Mouse (Mus musculus): ENCODE data around the gene Srpr. TPM values are rescaled to one million over a fixed set of nuclear protein-coding genes. Genes with fewer than 3 reads are reported as not detected.

Srpr gene
- total and polyA plus RNA-seq, 2 experiments = 55.2 to 91.0 TPM

DNA sequence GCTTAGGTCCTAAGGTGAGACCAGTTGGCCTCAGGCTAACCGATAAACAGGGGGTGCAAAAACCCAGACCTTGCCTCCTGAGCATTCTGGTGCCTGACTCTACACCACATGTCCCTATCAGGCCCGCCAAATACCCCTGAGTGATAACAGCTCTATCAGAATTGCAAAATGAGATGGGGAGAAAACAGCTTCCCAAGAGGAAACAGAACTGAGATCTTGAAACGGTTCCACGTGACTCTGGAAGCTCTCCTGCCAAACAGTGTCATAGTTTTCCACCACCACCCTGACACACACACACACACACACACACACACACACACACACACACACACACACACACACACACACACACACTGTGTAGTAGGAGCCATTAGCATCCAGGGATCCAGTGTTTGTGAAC lies 90.9 kb downstream of the Srpr start:
- TF ChIP-seq CTCF (IDR thresholded peaks at IDR 0.05; ENCODE audit: low read depth, low read length) = no peak
- TF ChIP-seq POLR2A (IDR thresholded peaks at IDR 0.05; ENCODE audit: extremely low read depth, insufficient read depth, low read length) = no peak
- Histone ChIP-seq H3K27me3 (ENCODE audit: control insufficient read depth, insufficient read depth, low read length) (no peaks in the 10 kb centered on the region), H3K27ac (replicated peaks; ENCODE audit: insufficient read depth, low read depth, low read length) (no peak overlapping the region), H3K79me2 (ENCODE audit: control insufficient read depth, insufficient read depth, low read length) (no peaks in the 10 kb centered on the region), H3K4me1 (ENCODE audit: control insufficient read depth, insufficient read depth, low read length) (no peaks in the 10 kb centered on the region), H3K36me3 (ENCODE audit: control insufficient read depth, insufficient read depth, low read length) (no peaks in the 10 kb centered on the region), H3K9ac (ENCODE audit: low read depth, low read length) (no peak overlapping the region), H3K4me3 (ENCODE audit: insufficient read depth, low read depth, low read length) (no peak overlapping the region)
- no peak for DNase-seq (ENCODE audit: extremely low read depth, low read depth, low spot score)
- 70% methylated on average over 4 of the region's 4 CpGs for WGBS

DNA sequence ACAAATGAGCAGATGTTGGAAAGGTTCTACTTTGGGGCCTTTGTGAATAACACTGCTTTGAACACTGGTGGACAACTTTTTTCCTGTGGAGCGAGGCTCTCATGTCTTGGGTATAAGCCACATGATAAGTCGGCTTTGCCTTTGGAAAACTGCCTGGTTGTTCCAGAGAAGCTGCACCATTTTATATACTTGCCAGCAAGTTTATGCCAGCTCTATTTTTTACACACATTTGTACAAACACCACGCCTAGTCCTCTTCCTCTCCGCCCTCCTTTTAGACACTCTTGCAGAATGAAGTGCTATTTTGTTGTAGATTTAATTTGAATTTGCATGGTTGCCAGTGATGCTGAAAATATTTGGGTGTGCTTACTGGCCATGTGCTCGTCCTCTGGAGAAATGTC lies 93.5 kb downstream of the Srpr start:
- H3K27me3 ChIP-seq (ENCODE audit: control insufficient read depth, insufficient read depth, low read length) = no peaks in the 10 kb centered on the region
- no peak overlapping the region for H3K9ac ChIP-seq (ENCODE audit: low read depth, low read length)
- WGBS = 88% methylated on average over 5 of the region's 5 CpGs
- H3K36me3 ChIP-seq (ENCODE audit: control insufficient read depth, insufficient read depth, low read length) = no peaks in the 10 kb centered on the region
- H3K27ac ChIP-seq (replicated peaks; ENCODE audit: insufficient read depth, low read depth, low read length) = no peak overlapping the region
- no peaks in the 10 kb centered on the region for H3K4me1 ChIP-seq (ENCODE audit: control insufficient read depth, insufficient read depth, low read length)
- H3K79me2 ChIP-seq (ENCODE audit: control insufficient read depth, insufficient read depth, low read length) = no peaks in the 10 kb centered on the region
- no peak for TF ChIP-seq CTCF (IDR thresholded peaks at IDR 0.05; ENCODE audit: low read depth, low read length)
- no peak for TF ChIP-seq POLR2A (IDR thresholded peaks at IDR 0.05; ENCODE audit: extremely low read depth, insufficient read depth, low read length)
- no peak overlapping the region for H3K4me3 ChIP-seq (ENCODE audit: insufficient read depth, low read depth, low read length)
- no peak for DNase-seq (ENCODE audit: extremely low read depth, low read depth, low spot score)

Other genes starting within 250 kb of the Srpr start
- 72.2 and 74.6 TPM in 2 replicates for gene St3gal4, start 80.9 kb upstream of the Srpr start, total RNA-seq (2014; rRNA removed)
- 26.5 TPM in 2 replicates for gene St3gal4, start 80.9 kb upstream of the Srpr start, polyA plus RNA-seq (2012; rRNA removed)
- 21.0 and 21.2 TPM in 2 replicates for gene Dcps, start 24.1 kb upstream of the Srpr start, total RNA-seq (2014; rRNA removed)
- 24.0 and 27.4 TPM in 2 replicates for gene Dcps, start 24.1 kb upstream of the Srpr start, polyA plus RNA-seq (2012; rRNA removed)
- gene Tirap, start 116 bp downstream of the Srpr start, total RNA-seq (2014; rRNA removed) = 12.3 and 13.3 TPM in 2 replicates
- gene Tirap, start 116 bp downstream of the Srpr start, polyA plus RNA-seq (2012; rRNA removed) = 23.6 and 24.2 TPM in 2 replicates
- 27.6 and 31.8 TPM in 2 replicates for gene Foxred1, start 10.9 kb downstream of the Srpr start, total RNA-seq (2014; rRNA removed)
- gene Foxred1, start 10.9 kb downstream of the Srpr start, polyA plus RNA-seq (2012; rRNA removed) = 21.6 and 28.9 TPM in 2 replicates
- 3.0 and 4.0 TPM in 2 replicates for gene Fam118b, start 67.6 kb downstream of the Srpr start, total RNA-seq (2014; rRNA removed)
- 3.8 and 5.8 TPM in 2 replicates for gene Fam118b, start 67.6 kb downstream of the Srpr start, polyA plus RNA-seq (2012; rRNA removed)
- 6.5 and 8.2 TPM in 2 replicates for gene Rpusd4, start 67.7 kb downstream of the Srpr start, total RNA-seq (2014; rRNA removed)
- 4.2 and 4.3 TPM in 2 replicates for gene Rpusd4, start 67.7 kb downstream of the Srpr start, polyA plus RNA-seq (2012; rRNA removed)
- gene Cdon, start 221.0 kb downstream of the Srpr start, total RNA-seq (2014; rRNA removed) = 0.37 and 0.87 TPM in 2 replicates
- 0.49 and 0.50 TPM in 2 replicates for gene Cdon, start 221.0 kb downstream of the Srpr start, polyA plus RNA-seq (2012; rRNA removed)

Measured in liver, adult 2 months (tissue).